Mouse (Mus musculus): ENCODE measurements around the gene Washc1.
"Not testable (repeated sequence)": the region's sequence is repeated elsewhere in the genome, so short reads cannot be mapped to it uniquely, and the experiment has no call there.

Gene Washc1

GRCm38 (mm10) chr17:66111402-66111959, at the start of gene Washc1:
TSS of gene Washc1 (plus strand) at chr17:66111545.
- in situ Hi-C loops (cut with MboI, MseI): loop anchor here (5.0 to 25.0 kb wide), 2 partner anchors 239 to 499 kb away; partner anchors contain the start of gene Vapa

GRCm38 (mm10) chr17:66065115-66065514, 46.2 kb upstream of the Washc1 start:
- in situ Hi-C loops (cut with MboI, MseI): no loop called here

GRCm38 (mm10) chr17:66069036-66069435, 42.3 kb upstream of the Washc1 start:
- in situ Hi-C loops (cut with MboI, MseI): not testable (repeated sequence)

GRCm38 (mm10) chr17:66073971-66074370, 37.4 kb upstream of the Washc1 start:
- in situ Hi-C loops (cut with MboI, MseI): no loop called here

GRCm38 (mm10) chr17:66075827-66076173, 35.5 kb upstream of the Washc1 start:
- in situ Hi-C loops (cut with MboI, MseI): no loop called here

GRCm38 (mm10) chr17:66076174-66076927, 35.0 kb upstream of the Washc1 start:
- in situ Hi-C loops (cut with MboI, MseI): no loop called here

GRCm38 (mm10) chr17:66076934-66077333, 34.4 kb upstream of the Washc1 start, which contains the start of gene Ankrd12:
TSS of gene Ankrd12 (minus strand) at chr17:66077089.
- in situ Hi-C loops (cut with MboI, MseI): no loop called here

GRCm38 (mm10) chr17:66077437-66077850, 33.9 kb upstream of the Washc1 start:
- in situ Hi-C loops (cut with MboI, MseI): no loop called here

GRCm38 (mm10) chr17:66084486-66084885, 26.9 kb upstream of the Washc1 start:
- in situ Hi-C loops (cut with MboI, MseI): no loop called here

- in situ Hi-C loops (cut with MboI, MseI): no loop called here
These were observed 26.3 kb upstream of the Washc1 start for GRCm38 (mm10) chr17:66085038-66085437.

GRCm38 (mm10) chr17:66090251-66090650, 21.1 kb upstream of the Washc1 start:
- in situ Hi-C loops (cut with MboI, MseI): no loop called here

GRCm38 (mm10) chr17:66091392-66091791, 20.0 kb upstream of the Washc1 start:
- in situ Hi-C loops (cut with MboI, MseI): no loop called here

GRCm38 (mm10) chr17:66092065-66092464, 19.3 kb upstream of the Washc1 start:
- in situ Hi-C loops (cut with MboI, MseI): no loop called here

- in situ Hi-C loops (cut with MboI, MseI): no loop called here
These were observed 18.7 kb upstream of the Washc1 start for GRCm38 (mm10) chr17:66092664-66093063.

- in situ Hi-C loops (cut with MboI, MseI): loop anchor here (25.0 kb wide), 1 partner anchor 488 kb away; the partner anchor contains the start of gene Vapa
These were observed 10.6 kb upstream of the Washc1 start for GRCm38 (mm10) chr17:66100566-66101379.

GRCm38 (mm10) chr17:66101380-66102330, 9.7 kb upstream of the Washc1 start, which contains the start of gene Ndufv2:
TSS of gene Ndufv2 (minus strand) at chr17:66101559.
- in situ Hi-C loops (cut with MboI, MseI): loop anchor here (25.0 kb wide), 1 partner anchor 489 kb away; the partner anchor contains the start of gene Vapa

GRCm38 (mm10) chr17:66104076-66104475, 7.3 kb upstream of the Washc1 start:
- in situ Hi-C loops (cut with MboI, MseI): loop anchor here (25.0 kb wide), 1 partner anchor 492 kb away; the partner anchor contains the start of gene Vapa

- in situ Hi-C loops (cut with MboI, MseI): loop anchor here (25.0 kb wide), 1 partner anchor 494 kb away; the partner anchor contains the start of gene Vapa
These were observed 4.6 kb upstream of the Washc1 start for GRCm38 (mm10) chr17:66106601-66107267.

GRCm38 (mm10) chr17:66107466-66107865, 3.9 kb upstream of the Washc1 start:
- in situ Hi-C loops (cut with MboI, MseI): loop anchor here (25.0 kb wide), 1 partner anchor 495 kb away; the partner anchor contains the start of gene Vapa

GRCm38 (mm10) chr17:66108198-66108597, 3.1 kb upstream of the Washc1 start:
- in situ Hi-C loops (cut with MboI, MseI): loop anchor here (25.0 kb wide), 1 partner anchor 496 kb away; the partner anchor contains the start of gene Vapa
